Mouse (Mus musculus): Measurements from ENCODE around the gene Olfr1032. TPM values are rescaled to one million over a fixed set of nuclear protein-coding genes. Genes with fewer than 3 reads are reported as not detected.
"Not testable (repeated sequence)": the region's sequence is repeated elsewhere in the genome, so short reads cannot be mapped to it uniquely, and the experiment has no call there.

Gene Olfr1032
- total RNA-seq (2015) (not detected in 2 replicates), total RNA-seq (2017) (not detected in 2 replicates)

- ATAC-seq (ENCODE audit: poor library complexity, severe bottlenecking): no peak
Measured at GRCm38 (mm10) chr2:86005240-86005639, at the start of gene Olfr1032. Olfr1032 (plus strand) TSS chr2:86005540.

- ATAC-seq (ENCODE audit: poor library complexity, severe bottlenecking): no peak
Measured at GRCm38 (mm10) chr2:85973595-85973994, 31.7 kb upstream of the Olfr1032 start, which contains the start of gene Olfr1029. Olfr1029 (plus strand) TSS chr2:85973895.

GRCm38 (mm10) chr2:85978976-85979375 is 26.4 kb upstream of the Olfr1032 start, which contains the start of gene Olfr1030:
Olfr1030 (plus strand) TSS chr2:85979276.
- no peak for ATAC-seq (ENCODE audit: poor library complexity, severe bottlenecking)

- no peak for ATAC-seq (ENCODE audit: poor library complexity, severe bottlenecking)
Measured at GRCm38 (mm10) chr2:85990004-85990403, 15.3 kb upstream of the Olfr1032 start, which contains the start of gene Olfr1031. Olfr1031 (plus strand) TSS chr2:85990304.

GRCm38 (mm10) chr2:86020406-86020805 is 15.1 kb downstream of the Olfr1032 start, which contains the start of gene Olfr1033:
Olfr1033 (plus strand) TSS chr2:86020633.
- ATAC-seq (ENCODE audit: poor library complexity, severe bottlenecking): not testable (repeated sequence)

- ATAC-seq (ENCODE audit: poor library complexity, severe bottlenecking): not testable (repeated sequence)
Measured at GRCm38 (mm10) chr2:86021518-86021917, 16.2 kb downstream of the Olfr1032 start.

- no peak for ATAC-seq (ENCODE audit: poor library complexity, severe bottlenecking)
Measured at GRCm38 (mm10) chr2:86045561-86045960, 40.2 kb downstream of the Olfr1032 start, which contains the start of gene Olfr1034. Olfr1034 (plus strand) TSS chr2:86045861.

- not testable (repeated sequence) for ATAC-seq (ENCODE audit: poor library complexity, severe bottlenecking)
Measured at GRCm38 (mm10) chr2:86050777-86051176, 45.4 kb downstream of the Olfr1032 start.

Other genes with a start within 250 kb of the Olfr1032 start
Only the 30 nearest of the 31 such genes appear.
- not detected in 2 replicates for gene Olfr1013, start 238.4 kb upstream of the Olfr1032 start, total RNA-seq (2015)
- not detected in 2 replicates for gene Olfr1013, start 238.4 kb upstream of the Olfr1032 start, total RNA-seq (2017)
- not detected in 2 replicates for gene Olfr1014, start 232.8 kb upstream of the Olfr1032 start, total RNA-seq (2015)
- gene Olfr1014, start 232.8 kb upstream of the Olfr1032 start, total RNA-seq (2017): not detected in 2 replicates
- gene Olfr1015, start 223.5 kb upstream of the Olfr1032 start, total RNA-seq (2015): not detected in 2 replicates
- not detected in 2 replicates for gene Olfr1015, start 223.5 kb upstream of the Olfr1032 start, total RNA-seq (2017)
- not detected in 2 replicates for gene Olfr1016, start 203.0 kb upstream of the Olfr1032 start, total RNA-seq (2015)
- not detected in 2 replicates for gene Olfr1016, start 203.0 kb upstream of the Olfr1032 start, total RNA-seq (2017)
- not detected in 2 replicates for gene Olfr1018, start 187.1 kb upstream of the Olfr1032 start, total RNA-seq (2015)
- gene Olfr1018, start 187.1 kb upstream of the Olfr1032 start, total RNA-seq (2017): not detected in 2 replicates
- gene Olfr1019, start 160.1 kb upstream of the Olfr1032 start, total RNA-seq (2015): not detected in 2 replicates
- gene Olfr1019, start 160.1 kb upstream of the Olfr1032 start, total RNA-seq (2017): not detected in 2 replicates
- not detected in 2 replicates for gene Olfr1020, start 158.5 kb upstream of the Olfr1032 start, total RNA-seq (2015)
- gene Olfr1020, start 158.5 kb upstream of the Olfr1032 start, total RNA-seq (2017): not detected in 2 replicates
- not detected in 2 replicates for gene Olfr1022, start 136.9 kb upstream of the Olfr1032 start, total RNA-seq (2015)
- gene Olfr1022, start 136.9 kb upstream of the Olfr1032 start, total RNA-seq (2017): not detected in 2 replicates
- gene Olfr1023, start 119.9 kb upstream of the Olfr1032 start, total RNA-seq (2015): not detected in 2 replicates
- not detected in 2 replicates for gene Olfr1023, start 119.9 kb upstream of the Olfr1032 start, total RNA-seq (2017)
- gene Olfr1024, start 100.5 kb upstream of the Olfr1032 start, total RNA-seq (2015): not detected in 2 replicates
- gene Olfr1024, start 100.5 kb upstream of the Olfr1032 start, total RNA-seq (2017): not detected in 2 replicates
- not detected in 2 replicates for gene Olfr1025-ps1, start 90.3 kb upstream of the Olfr1032 start, total RNA-seq (2015)
- not detected in 2 replicates for gene Olfr1025-ps1, start 90.3 kb upstream of the Olfr1032 start, total RNA-seq (2017)
- not detected in 2 replicates for gene Olfr1026, start 84.0 kb upstream of the Olfr1032 start, total RNA-seq (2015)
- gene Olfr1026, start 84.0 kb upstream of the Olfr1032 start, total RNA-seq (2017): not detected in 2 replicates
- gene Olfr1028, start 55.1 kb upstream of the Olfr1032 start, total RNA-seq (2015): not detected in 2 replicates
- gene Olfr1028, start 55.1 kb upstream of the Olfr1032 start, total RNA-seq (2017): not detected in 2 replicates
- gene Olfr1029, start 31.6 kb upstream of the Olfr1032 start, total RNA-seq (2015): 0.57 TPM in 1 of 2 replicates, not detected in the other
- gene Olfr1029, start 31.6 kb upstream of the Olfr1032 start, total RNA-seq (2017): not detected in 2 replicates
- gene Olfr1030, start 26.3 kb upstream of the Olfr1032 start, total RNA-seq (2015): not detected in 2 replicates
- gene Olfr1030, start 26.3 kb upstream of the Olfr1032 start, total RNA-seq (2017): not detected in 2 replicates
- gene Olfr1031, start 15.2 kb upstream of the Olfr1032 start, total RNA-seq (2015): not detected in 2 replicates
- gene Olfr1031, start 15.2 kb upstream of the Olfr1032 start, total RNA-seq (2017): not detected in 2 replicates
- 0.09 and 0.45 TPM in 2 replicates for gene Olfr1033, start 15.1 kb downstream of the Olfr1032 start, total RNA-seq (2015)
- 0.07 TPM in 1 of 2 replicates, not detected in the other for gene Olfr1033, start 15.1 kb downstream of the Olfr1032 start, total RNA-seq (2017)
- not detected in 2 replicates for gene Olfr1034, start 40.3 kb downstream of the Olfr1032 start, total RNA-seq (2015)
- not detected in 2 replicates for gene Olfr1034, start 40.3 kb downstream of the Olfr1032 start, total RNA-seq (2017)
- gene Olfr1036, start 68.5 kb downstream of the Olfr1032 start, total RNA-seq (2015): not detected in 2 replicates
- not detected in 2 replicates for gene Olfr1036, start 68.5 kb downstream of the Olfr1032 start, total RNA-seq (2017)
- not detected in 2 replicates for gene Olfr1037, start 81.8 kb downstream of the Olfr1032 start, total RNA-seq (2015)
- not detected in 2 replicates for gene Olfr1037, start 81.8 kb downstream of the Olfr1032 start, total RNA-seq (2017)
- not detected in 2 replicates for gene Olfr1039, start 130.4 kb downstream of the Olfr1032 start, total RNA-seq (2015)
- not detected in 2 replicates for gene Olfr1039, start 130.4 kb downstream of the Olfr1032 start, total RNA-seq (2017)
- not detected in 2 replicates for gene Olfr1040, start 141.2 kb downstream of the Olfr1032 start, total RNA-seq (2015)
- gene Olfr1040, start 141.2 kb downstream of the Olfr1032 start, total RNA-seq (2017): not detected in 2 replicates
- gene Olfr1042, start 156.3 kb downstream of the Olfr1032 start, total RNA-seq (2015): not detected in 2 replicates
- not detected in 2 replicates for gene Olfr1042, start 156.3 kb downstream of the Olfr1032 start, total RNA-seq (2017)
- not detected in 2 replicates for gene Olfr1043, start 162.0 kb downstream of the Olfr1032 start, total RNA-seq (2015)
- gene Olfr1043, start 162.0 kb downstream of the Olfr1032 start, total RNA-seq (2017): not detected in 2 replicates
- not detected in 2 replicates for gene Olfr1044, start 172.3 kb downstream of the Olfr1032 start, total RNA-seq (2015)
- not detected in 2 replicates for gene Olfr1044, start 172.3 kb downstream of the Olfr1032 start, total RNA-seq (2017)
- gene Olfr52, start 180.1 kb downstream of the Olfr1032 start, total RNA-seq (2015): not detected in 2 replicates
- gene Olfr52, start 180.1 kb downstream of the Olfr1032 start, total RNA-seq (2017): not detected in 2 replicates
- not detected in 2 replicates for gene Olfr1045, start 197.5 kb downstream of the Olfr1032 start, total RNA-seq (2015)
- not detected in 2 replicates for gene Olfr1045, start 197.5 kb downstream of the Olfr1032 start, total RNA-seq (2017)
- not detected in 2 replicates for gene Olfr1046, start 213.8 kb downstream of the Olfr1032 start, total RNA-seq (2015)
- not detected in 2 replicates for gene Olfr1046, start 213.8 kb downstream of the Olfr1032 start, total RNA-seq (2017)
- gene Olfr1047, start 225.9 kb downstream of the Olfr1032 start, total RNA-seq (2015): not detected in 2 replicates
- not detected in 2 replicates for gene Olfr1047, start 225.9 kb downstream of the Olfr1032 start, total RNA-seq (2017)
- not detected in 2 replicates for gene Olfr1048, start 234.7 kb downstream of the Olfr1032 start, total RNA-seq (2015)
- not detected in 2 replicates for gene Olfr1048, start 234.7 kb downstream of the Olfr1032 start, total RNA-seq (2017)